Comparison of ENCODE assay signal across 9 mouse cellular contexts in the genomic region with DNA sequence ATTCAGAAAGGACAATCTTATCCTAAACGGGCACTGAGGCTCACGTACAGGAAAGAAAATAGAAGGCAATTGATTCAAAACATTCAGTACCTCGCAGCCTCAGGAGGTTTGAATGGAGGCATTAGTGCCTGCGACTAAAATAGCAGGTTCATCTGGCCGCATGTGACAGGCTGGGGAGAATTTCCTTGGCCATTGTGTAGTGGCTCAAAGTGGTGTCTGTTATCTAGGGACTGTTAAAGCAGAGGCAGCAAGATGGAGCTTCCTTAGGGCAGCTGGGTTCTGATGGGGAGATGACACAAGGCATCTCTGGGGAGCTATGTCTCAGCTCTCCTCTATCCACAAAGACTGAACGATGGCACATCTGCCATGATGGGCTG. TPM values are rescaled to one million over a fixed set of nuclear protein-coding genes. Genes with fewer than 3 reads are reported as not detected.
A peak's percentile ranks its signal among the peaks of the same experiment; 100 is the strongest.
DNase-seq lines count a peak whose midpoint lies in the region; ATAC-seq lines count a peak whose summit lies in the region.
"Had no signal": no experiment of that assay in that cellular context is flagged by ENCODE, and none has a peak within 500 bp of the region (broad histone marks: within the 10 kb centered on the region; RNA-seq: fewer than 3 reads in every experiment).

No protein-coding gene starts in this region.

- no peak overlapping the region for H3K4me3 ChIP-seq in heart, embryonic 13.5 days
- no peak overlapping the region for H3K4me3 ChIP-seq in liver, embryonic 16.5 days (ENCODE audit: low read depth, low read length)

- intact Hi-C loops in heart, postnatal 14 days (cut with DNase I): no loop called here

- WGBS in heart, embryonic 13.5 days: 19% methylated on average over 6 of the region's 6 CpGs
- 46% methylated on average over 6 of the region's 6 CpGs for WGBS in liver, embryonic 16.5 days (ENCODE audit: insufficient replicate concordance)

- H3K27ac ChIP-seq in heart, embryonic 13.5 days (replicated peaks): peak overlapping the region; percentile 75
- H3K27ac ChIP-seq in liver, embryonic 16.5 days (ENCODE audit: low read length): peak overlapping the region; percentile 29

- no peak for ATAC-seq in heart, embryonic 13.5 days (ENCODE audit: extremely low read depth, insufficient number of reproducible peaks, low FRiP score, low TSS enrichment)
- ATAC-seq in liver, embryonic 16.5 days (ENCODE audit: low read depth): no peak

- H3K9me3 ChIP-seq in heart, embryonic 13.5 days: no peaks in the 10 kb centered on the region
- no peaks in the 10 kb centered on the region for H3K9me3 ChIP-seq in liver, embryonic 16.5 days (replicated peaks; ENCODE audit: control insufficient read depth, low read length)

- H3K4me1 ChIP-seq in heart, embryonic 13.5 days: peaks cover 52% of the 10 kb centered on the region
- peaks cover 69% of the 10 kb centered on the region for H3K4me1 ChIP-seq in liver, embryonic 16.5 days (ENCODE audit: control insufficient read depth, low read depth, low read length)

- no peaks in the 10 kb centered on the region for H3K27me3 ChIP-seq in heart, embryonic 13.5 days (replicated peaks)
- H3K27me3 ChIP-seq in liver, embryonic 16.5 days (ENCODE audit: control insufficient read depth, insufficient read depth, low read depth, low read length): no peaks in the 10 kb centered on the region

- peak; percentile 94 for DNase-seq in heart, adult 11 months
- DNase-seq in heart, postnatal 14 days: no peak
- DNase-seq in brain, adult 2 months (ENCODE audit: low read depth, low spot score): peak; percentile 57
- no peak for DNase-seq in retina, embryonic 14.5 days (ENCODE audit: low spot score)
- no peak for DNase-seq in thymus, postnatal 10 days (ENCODE audit: low spot score in 2 of 2)
- no peak for DNase-seq in cerebellum, adult 9-11 months

- H3K9ac ChIP-seq in heart, embryonic 13.5 days: no peak overlapping the region
- H3K9ac ChIP-seq in liver, embryonic 16.5 days (ENCODE audit: low read depth, low read length): no peak overlapping the region
- H3K9ac ChIP-seq: lung, embryonic 14.5 days had no signal

- H3K4me2 ChIP-seq in heart, embryonic 13.5 days: 0 out of 2 replicates have a peak overlapping the region, but pooled peaks have one; percentile 14
- H3K4me2 ChIP-seq in liver, embryonic 16.5 days (ENCODE audit: low read depth, low read length): no peak overlapping the region
- H3K4me2 ChIP-seq: lung, embryonic 14.5 days had no signal

- no peaks in the 10 kb centered on the region for H3K36me3 ChIP-seq in heart, embryonic 13.5 days
- no peaks in the 10 kb centered on the region for H3K36me3 ChIP-seq in liver, embryonic 16.5 days (ENCODE audit: control insufficient read depth, insufficient read depth)

RNA-seq across cellular contexts. Expression of gene Cpeb4, which starts 32.9 kb away (rescaled TPM):
- total RNA-seq in heart, postnatal 14 days (2021): 10 to 100 TPM; 82.8 to 94.9 TPM
- polyA plus RNA-seq in heart, embryonic 13.5 days (2015; fragmentation: Nextera tagmentation; extraction: Ambion mirVana): 6.2 and 6.7 TPM in 2 replicates
- 20.8 and 21.0 TPM in 2 replicates for polyA plus RNA-seq in liver, embryonic 16.5 days (2015; fragmentation: Nextera tagmentation; extraction: Ambion mirVana)

Comparison
In these comparisons a context has a peak if more than half of its experiments do, and no peak if none do; other contexts are left out.
1. DNase-seq: peak in heart, adult 11 months (single experiment) and brain, adult 2 months (single experiment); none in heart, postnatal 14 days (0 of 2), retina, embryonic 14.5 days (single experiment), thymus, postnatal 10 days (0 of 2) and cerebellum, adult 9-11 months (single experiment).